Mouse (Mus musculus) adrenal gland, adult 18-20 months (tissue): ENCODE data around the gene Elof1. TPM values are rescaled to one million over a fixed set of nuclear protein-coding genes. Genes with fewer than 3 reads are reported as not detected.

Experiments
- microRNA-seq, 2 experiments: library from miRNA; unstranded; fragments of <30 nt; microRNA quantifications; one replicate each; pipeline ENCODE4 v1.2.0; 2021; ENCODE audit warnings: borderline number of aligned reads in 2 of 2
- total RNA-seq, 2 experiments: library from RNA; stranded (reverse); gene quantifications; 1 replicate in 1 of 2; 2 replicates in 1 of 2; pipeline ENCODE4 v1.2.3; 2021

The Elof1 gene
- total RNA-seq, 2 experiments from 2014 or later = 73.3 to 81.8 TPM

Small RNAs within 50 kb of the gene (microRNA-seq; reads per million reads assigned to microRNA genes)
- gene Mir7084 = 0 to 0.47 reads per million in 2 experiments

Other genes starting within 250 kb of the Elof1 start
- 10 to 100 TPM; 40.6 to 43.4 TPM for gene Rab3d, start 199.0 kb downstream of the Elof1 start, total RNA-seq
- 10 to 100 TPM; 10.7 to 11.2 TPM for gene Ccdc159, start 189.7 kb downstream of the Elof1 start, total RNA-seq
- 100 to 1,000 TPM; 280 to 531 TPM for gene Tmem205, start 189.6 kb downstream of the Elof1 start, total RNA-seq
- gene Plppr2, start 180.1 kb downstream of the Elof1 start, total RNA-seq = 10 to 100 TPM; 19.4 to 22.3 TPM
- 10 to 100 TPM; 12.3 to 14.2 TPM for gene Swsap1, start 161.4 kb downstream of the Elof1 start, total RNA-seq
- 1 to 10 TPM; 1.6 to 2.9 TPM for gene Epor, start 153.7 kb downstream of the Elof1 start, total RNA-seq
- 10 to 100 TPM; 19.2 to 51.9 TPM for gene Rgl3, start 127.7 kb downstream of the Elof1 start, total RNA-seq
- 1 to 10 TPM in 1 of 2 experiments, under 1 TPM in 1; 0.77 to 1.1 TPM for gene Ccdc151, start 114.5 kb downstream of the Elof1 start, total RNA-seq
- 100 to 1,000 TPM; 132 to 173 TPM for gene Prkcsh, start 114.4 kb downstream of the Elof1 start, total RNA-seq
- 1 to 10 TPM; 2.7 to 2.8 TPM for gene Elavl3, start 65.1 kb downstream of the Elof1 start, total RNA-seq
- under 1 TPM in 1 of 2 experiments, not detected in 1; 0.61 TPM for gene Gm49318, start 45.9 kb downstream of the Elof1 start, total RNA-seq
- 1 to 10 TPM; 8.4 to 8.7 TPM for gene Zfp653, start 45.8 kb downstream of the Elof1 start, total RNA-seq
- 10 to 100 TPM; 49.0 to 64.4 TPM for gene Ecsit, start 31.7 kb downstream of the Elof1 start, total RNA-seq
- 1 to 10 TPM in 1 of 2 experiments, under 1 TPM in 1; 0.99 to 2.7 TPM for gene Cnn1, start 18.0 kb downstream of the Elof1 start, total RNA-seq
- gene Acp5, start 18.5 kb upstream of the Elof1 start, total RNA-seq = 10 to 100 TPM; 46.9 to 92.0 TPM
- 10 to 100 TPM; 42.5 to 44.3 TPM for gene Pigyl, start 39.7 kb upstream of the Elof1 start, total RNA-seq
- gene Zfp872, start 70.9 kb upstream of the Elof1 start, total RNA-seq = 1 to 10 TPM; 1.8 to 2.0 TPM
- 10 to 100 TPM; 35.5 to 44.0 TPM for gene Zfp809, start 108.5 kb upstream of the Elof1 start, total RNA-seq
- under 1 TPM; 0.50 to 0.61 TPM for gene Zfp599, start 142.7 kb upstream of the Elof1 start, total RNA-seq
- gene Zfp810, start 190.5 kb upstream of the Elof1 start, total RNA-seq = 1 to 10 TPM; 4.4 to 4.7 TPM